Mouse (Mus musculus): Measurements from ENCODE around the gene Rpl35a. TPM values are rescaled to one million over a fixed set of nuclear protein-coding genes. Genes with fewer than 3 reads are reported as not detected.
A peak's percentile ranks its signal among the peaks of the same experiment; 100 is the strongest.

Rpl35a gene
- polyA plus RNA-seq, 1 experiment from 2014 or later = 585 TPM

DNA sequence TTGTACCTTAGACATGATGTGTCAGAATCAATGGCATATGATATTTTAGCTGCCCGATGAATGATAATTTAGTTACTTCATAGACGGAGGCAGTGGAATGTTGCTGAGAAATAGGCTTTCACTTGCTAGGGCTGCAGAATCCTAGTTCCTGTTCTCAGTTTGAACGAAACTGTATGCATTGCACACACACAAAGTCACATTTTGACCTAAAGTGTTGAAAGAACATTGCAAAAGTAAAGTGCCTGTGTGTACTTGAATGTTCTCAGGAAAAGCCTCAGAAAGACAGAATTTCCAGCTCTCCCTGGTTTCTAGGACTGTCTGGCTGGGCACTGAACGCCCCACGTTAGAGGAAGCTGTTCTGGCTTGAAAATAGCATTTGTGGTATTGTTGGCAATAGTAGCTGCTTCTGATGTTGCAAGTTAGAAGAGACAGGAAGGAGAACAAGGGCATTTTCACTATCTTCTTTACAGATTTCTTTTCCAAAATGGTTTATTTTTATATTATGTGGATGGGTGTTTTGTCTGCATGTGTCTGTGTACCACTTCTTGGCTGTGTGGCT, 20.9 kb downstream of the Rpl35a start:
- WGBS = 97% methylated on average over 5 of the region's 5 CpGs
- ATAC-seq (ENCODE audit: low FRiP score) = no peak
- Histone ChIP-seq H3K4me1 (replicated peaks) (no peaks in the 10 kb centered on the region), H3K9me3 (no peaks in the 10 kb centered on the region), H3K4me2 (no peak overlapping the region), H3K36me3 (peaks cover 40% of the 10 kb centered on the region), H3K4me3 (no peak overlapping the region), H3K9ac (no peak overlapping the region), H3K27me3 (no peaks in the 10 kb centered on the region), H3K27ac (no peak overlapping the region)

DNA sequence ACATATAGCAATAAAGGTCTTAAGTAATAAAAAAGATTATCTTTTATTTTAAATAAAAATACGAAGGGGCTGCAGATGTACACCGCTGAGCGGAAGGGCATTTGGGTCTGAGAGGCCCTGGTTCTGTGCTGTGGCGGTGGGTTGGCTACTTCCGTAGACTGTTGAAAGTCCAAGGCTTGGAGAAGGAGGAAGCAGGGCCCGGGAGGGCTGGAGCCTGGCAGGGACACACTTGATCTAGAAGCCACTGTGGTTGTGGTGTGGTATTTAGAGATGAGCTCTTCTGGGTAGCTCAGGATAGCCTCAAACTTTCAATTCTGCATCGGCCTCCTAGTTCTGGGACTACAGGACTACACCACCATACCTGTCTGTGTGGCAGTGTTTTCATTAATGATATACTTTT, 23.8 kb downstream of the Rpl35a start:
- Histone ChIP-seq H3K27ac (no peak overlapping the region), H3K4me1 (replicated peaks) (no peaks in the 10 kb centered on the region), H3K9me3 (no peaks in the 10 kb centered on the region), H3K4me2 (no peak overlapping the region), H3K36me3 (peaks cover 39% of the 10 kb centered on the region), H3K9ac (no peak overlapping the region), H3K4me3 (no peak overlapping the region), H3K27me3 (no peaks in the 10 kb centered on the region)
- 96% methylated on average over 7 of the region's 7 CpGs for WGBS
- ATAC-seq (ENCODE audit: low FRiP score) = no peak

DNA sequence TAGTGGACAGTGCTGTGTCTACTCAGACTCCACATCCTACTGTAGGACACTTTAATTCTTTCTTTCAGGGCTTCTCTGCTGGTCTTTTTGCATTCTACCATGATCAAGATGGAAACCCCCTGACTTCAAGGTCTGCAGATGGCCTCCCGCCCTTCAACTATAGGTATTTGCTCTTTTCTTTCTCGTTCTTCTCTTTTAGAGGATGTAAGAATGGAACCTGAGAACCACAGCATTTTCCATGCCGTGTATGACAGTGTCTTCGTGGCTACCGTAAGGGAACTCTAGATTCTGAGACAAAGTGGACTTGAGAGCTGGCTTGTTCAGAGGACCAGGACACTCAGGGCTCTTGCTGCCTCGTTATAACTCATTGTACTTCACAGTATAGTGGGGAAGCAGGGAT, 26.7 kb downstream of the Rpl35a start:
- Histone ChIP-seq H3K36me3 (peaks cover 32% of the 10 kb centered on the region), H3K4me2 (no peak overlapping the region), H3K27ac (no peak overlapping the region), H3K9me3 (no peaks in the 10 kb centered on the region), H3K27me3 (no peaks in the 10 kb centered on the region), H3K9ac (no peak overlapping the region), H3K4me1 (replicated peaks) (no peaks in the 10 kb centered on the region), H3K4me3 (no peak overlapping the region)
- 95% methylated on average over 6 of the region's 6 CpGs for whole genome bisulfite sequencing
- no peak for ATAC-seq (ENCODE audit: low FRiP score)

DNA sequence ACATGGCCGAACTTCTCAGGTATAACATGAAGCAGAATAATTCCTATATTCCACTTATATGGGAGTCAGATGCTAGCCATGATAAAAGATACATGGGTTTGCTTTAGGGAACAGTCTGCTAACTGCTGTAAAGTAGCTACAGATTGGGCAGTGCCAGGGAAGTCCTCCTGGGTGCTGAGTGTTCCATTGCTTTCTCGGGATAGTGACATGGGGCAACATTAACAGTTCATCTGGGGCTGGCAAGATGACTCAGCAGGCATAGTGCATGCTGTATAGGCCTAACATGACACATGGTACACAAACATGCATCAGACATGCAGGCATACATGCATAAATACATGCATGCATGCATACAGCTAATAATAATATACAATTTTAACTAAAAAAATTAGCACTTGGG, 27.7 kb downstream of the Rpl35a start:
- 90% methylated on average over 2 of the region's 2 CpGs for WGBS
- no peaks in the 10 kb centered on the region for H3K27me3 ChIP-seq
- H3K36me3 ChIP-seq = peaks cover 29% of the 10 kb centered on the region
- no peak overlapping the region for H3K9ac ChIP-seq
- H3K4me1 ChIP-seq (replicated peaks) = no peaks in the 10 kb centered on the region
- no peaks in the 10 kb centered on the region for H3K9me3 ChIP-seq
- no peak overlapping the region for H3K27ac ChIP-seq
- ATAC-seq (ENCODE audit: low FRiP score) = no peak
- H3K4me2 ChIP-seq = no peak overlapping the region
- H3K4me3 ChIP-seq = no peak overlapping the region

DNA sequence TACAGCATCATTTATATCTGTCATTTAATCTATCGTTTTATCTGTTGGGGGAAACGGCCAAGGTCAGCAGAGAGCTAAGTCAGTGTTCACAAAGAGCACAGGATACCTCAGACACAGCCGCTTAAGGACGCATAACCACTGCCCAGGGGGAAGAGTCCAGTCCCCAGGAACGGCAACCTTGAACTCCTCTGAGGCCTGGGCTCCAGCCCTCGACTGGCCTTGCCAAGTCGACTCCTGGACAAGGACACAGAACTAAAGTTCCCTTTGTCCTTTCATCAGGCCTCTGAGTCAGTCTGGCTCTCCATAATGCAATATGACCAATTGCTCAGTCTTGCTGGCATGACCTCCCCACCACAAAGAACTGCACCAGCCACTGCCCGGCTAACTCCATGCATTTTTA, 29.4 kb downstream of the Rpl35a start:
- 68% methylated on average over 8 of the region's 8 CpGs for WGBS
- Histone ChIP-seq H3K4me2 (no peak overlapping the region), H3K27ac (no peak overlapping the region), H3K9ac (no peak overlapping the region), H3K4me3 (no peak overlapping the region), H3K9me3 (no peaks in the 10 kb centered on the region), H3K27me3 (no peaks in the 10 kb centered on the region), H3K4me1 (replicated peaks) (no peaks in the 10 kb centered on the region), H3K36me3 (peaks cover 33% of the 10 kb centered on the region)
- no peak for ATAC-seq (ENCODE audit: low FRiP score)

MicroRNAs encoded within 50 kb of the gene (microRNA counts, 519-probe panel; counts per million panel counts)
- microRNA mmu-miR-1947 = 51.3 counts per million

Small RNA genes within 50 kb of the gene (microRNA-seq; reads per million reads assigned to microRNA genes)
- gene Gm22231 (not detected), gene Mir1947 (6.3 reads per million, percentile 19 among the genes with 10 or more reads in this experiment)

Other genes starting within 250 kb of the Rpl35a start
- gene Smbd1, start 246.0 kb upstream of the Rpl35a start, polyA plus RNA-seq (2015; fragmentation: Nextera tagmentation; extraction: Ambion mirVana) = not detected in 2 replicates
- gene Fyttd1, start 179.0 kb upstream of the Rpl35a start, polyA plus RNA-seq (2015; fragmentation: Nextera tagmentation; extraction: Ambion mirVana) = 110 and 119 TPM in 2 replicates
- gene Rubcn, start 178.7 kb upstream of the Rpl35a start, polyA plus RNA-seq (2015; fragmentation: Nextera tagmentation; extraction: Ambion mirVana) = 26.1 and 28.8 TPM in 2 replicates
- 47.3 and 51.3 TPM in 2 replicates for gene Lrch3, start 142.4 kb upstream of the Rpl35a start, polyA plus RNA-seq (2015; fragmentation: Nextera tagmentation; extraction: Ambion mirVana)
- 6.4 and 6.8 TPM in 2 replicates for gene Iqcg, start 235 bp upstream of the Rpl35a start, polyA plus RNA-seq (2015; fragmentation: Nextera tagmentation; extraction: Ambion mirVana)
- gene Lmln, start 6.1 kb downstream of the Rpl35a start, polyA plus RNA-seq (2015; fragmentation: Nextera tagmentation; extraction: Ambion mirVana) = 3.3 and 4.4 TPM in 2 replicates
- 17.0 and 18.3 TPM in 2 replicates for gene Osbpl11, start 128.6 kb downstream of the Rpl35a start, polyA plus RNA-seq (2015; fragmentation: Nextera tagmentation; extraction: Ambion mirVana)
- gene Snx4, start 195.0 kb downstream of the Rpl35a start, polyA plus RNA-seq (2015; fragmentation: Nextera tagmentation; extraction: Ambion mirVana) = 82.6 and 86.3 TPM in 2 replicates